Mouse (Mus musculus): Measurements from ENCODE around the gene Ctse. TPM values are rescaled to one million over a fixed set of nuclear protein-coding genes. Genes with fewer than 3 reads are reported as not detected.

Ctse gene
- total and polyA plus RNA-seq, 3 experiments = 55.2 to 92.7 TPM; not detected in 1

GRCm38 (mm10) chr1:131696325-131696724 is 58.2 kb downstream of the Ctse start:
- peaks cover 0 to 8% of the 10 kb centered on the region in 2 experiments; a peak in 2 of 4 replicates for H3K36me3 ChIP-seq (ENCODE audit: control insufficient read depth in 1 of 2, insufficient read depth in 2 of 2, low read length in 2 of 2)
- no peak for DNase-seq (ENCODE audit: low read depth, low spot score)
- H3K4me1 ChIP-seq (ENCODE audit: control insufficient read depth in 1 of 2, insufficient read depth in 2 of 2, low read length in 2 of 2) = peaks cover 0 to 11% of the 10 kb centered on the region in 2 experiments; a peak in 2 of 4 replicates
- peaks cover 0 to 6% of the 10 kb centered on the region in 2 experiments; a peak in 3 of 4 replicates for H3K27me3 ChIP-seq (ENCODE audit: control insufficient read depth in 1 of 2, insufficient read depth in 2 of 2, low read length in 2 of 2)
- H3K79me2 ChIP-seq (ENCODE audit: control insufficient read depth, insufficient read depth, low read length, poor library complexity) = no peaks in the 10 kb centered on the region
- no peak for TF ChIP-seq ZKSCAN1 (IDR thresholded peaks at IDR 0.05; ENCODE audit: low read depth, low read length)
- no peak for TF ChIP-seq HCFC1 (IDR thresholded peaks at IDR 0.05; ENCODE audit: low read depth, low read length)
- no peak for TF ChIP-seq ZNF384 (IDR thresholded peaks at IDR 0.05; ENCODE audit: low read depth, low read length)
- no peak for TF ChIP-seq MYB (IDR thresholded peaks at IDR 0.05; ENCODE audit: low read depth, low read length)
- TF ChIP-seq BHLHE40 (IDR thresholded peaks at IDR 0.05; ENCODE audit: borderline replicate concordance, low read depth, low read length) = no peak
- TF ChIP-seq UBTF (IDR thresholded peaks at IDR 0.05; ENCODE audit: borderline replicate concordance, insufficient read depth, low read depth, low read length) = no peak
- no peak for TF ChIP-seq NELFE (IDR thresholded peaks at IDR 0.05; ENCODE audit: low read depth, low read length)
- no peak for TF ChIP-seq GABPA (IDR thresholded peaks at IDR 0.05; ENCODE audit: low read depth, low read length)
- TF ChIP-seq CHD2 (IDR thresholded peaks at IDR 0.05; ENCODE audit: low read length) = no peak
- TF ChIP-seq SMC3 (IDR thresholded peaks at IDR 0.05; ENCODE audit: low read depth, low read length) = no peak
- TF ChIP-seq SIN3A (IDR thresholded peaks at IDR 0.05; ENCODE audit: low read length) = no peak
- no peak for TF ChIP-seq TCF12 (IDR thresholded peaks at IDR 0.05; ENCODE audit: low read depth, low read length)
- TF ChIP-seq MYC (IDR thresholded peaks at IDR 0.05; ENCODE audit: low read depth, low read length) = no peak
- no peak for TF ChIP-seq POLR2AphosphoS5 (IDR thresholded peaks at IDR 0.05; ENCODE audit: borderline replicate concordance, low read depth, low read length)
- TF ChIP-seq ZC3H11A (IDR thresholded peaks at IDR 0.05; ENCODE audit: low read depth, low read length) = no peak
- TF ChIP-seq MAX (IDR thresholded peaks at IDR 0.05; ENCODE audit: low read length) = no peak
- no peaks in the 10 kb centered on the region for H3K9me3 ChIP-seq (replicated peaks; ENCODE audit: insufficient read depth, low read length)
- H3K27ac ChIP-seq (ENCODE audit: control insufficient read depth, low read depth, low read length) = no peak overlapping the region
- no peak overlapping the region for H3K9ac ChIP-seq (ENCODE audit: control insufficient read depth, low read depth, low read length, poor library complexity, severe bottlenecking)
- H3K4me3 ChIP-seq (ENCODE audit: control insufficient read depth in 1 of 2, insufficient read depth in 1 of 2, low read depth in 2 of 2, low read length in 2 of 2) = no peak overlapping the region

DNA sequence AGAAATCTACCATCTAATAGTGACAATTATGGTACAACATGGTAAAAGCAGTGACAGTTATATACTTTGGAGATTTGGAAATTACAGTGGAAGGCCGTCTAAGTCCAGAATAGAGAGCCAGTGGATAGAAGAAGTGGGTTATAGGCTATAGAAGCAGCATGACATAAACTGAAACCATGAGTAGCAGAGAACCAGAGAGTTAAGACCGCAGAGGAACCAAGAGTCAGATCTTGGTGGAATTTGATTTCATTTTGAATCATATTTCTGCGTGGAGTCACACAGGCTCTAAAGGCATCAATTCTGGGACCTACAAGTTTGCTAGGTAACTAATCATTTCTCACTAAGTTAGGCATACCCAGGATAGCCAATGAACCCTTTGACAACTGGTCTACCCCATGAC is 60.7 kb downstream of the Ctse start:
- H3K9ac ChIP-seq (ENCODE audit: control insufficient read depth, low read depth, low read length, poor library complexity, severe bottlenecking) = no peak overlapping the region
- no peak overlapping the region for H3K27ac ChIP-seq (ENCODE audit: control insufficient read depth, low read depth, low read length)
- peaks cover 4 to 19% of the 10 kb centered on the region in 2 experiments; a peak in 2 of 4 replicates for H3K4me1 ChIP-seq (ENCODE audit: control insufficient read depth in 1 of 2, insufficient read depth in 2 of 2, low read length in 2 of 2)
- H3K4me3 ChIP-seq (ENCODE audit: control insufficient read depth in 1 of 2, insufficient read depth in 1 of 2, low read depth in 2 of 2, low read length in 2 of 2) = no peak overlapping the region
- no peak for DNase-seq (ENCODE audit: low read depth, low spot score)
- no peaks in the 10 kb centered on the region for H3K79me2 ChIP-seq (ENCODE audit: control insufficient read depth, insufficient read depth, low read length, poor library complexity)
- no peak for TF ChIP-seq MYB (IDR thresholded peaks at IDR 0.05; ENCODE audit: low read depth, low read length)
- TF ChIP-seq NRF1 (IDR thresholded peaks at IDR 0.05; ENCODE audit: insufficient read depth, low read depth, low read length, poor library complexity, severe bottlenecking) = no peak
- TF ChIP-seq RCOR1 (IDR thresholded peaks at IDR 0.05; ENCODE audit: low read depth, low read length) = no peak
- no peak for TF ChIP-seq RAD21 (IDR thresholded peaks at IDR 0.05; ENCODE audit: low read depth, low read length)
- TF ChIP-seq UBTF (IDR thresholded peaks at IDR 0.05; ENCODE audit: borderline replicate concordance, insufficient read depth, low read depth, low read length) = no peak
- no peak for TF ChIP-seq GABPA (IDR thresholded peaks at IDR 0.05; ENCODE audit: low read depth, low read length)
- no peaks in the 10 kb centered on the region for H3K9me3 ChIP-seq (replicated peaks; ENCODE audit: insufficient read depth, low read length)
- H3K27me3 ChIP-seq (ENCODE audit: control insufficient read depth in 1 of 2, insufficient read depth in 2 of 2, low read length in 2 of 2) = peaks cover 0 to 6% of the 10 kb centered on the region in 2 experiments; a peak in 3 of 4 replicates
- H3K36me3 ChIP-seq (ENCODE audit: control insufficient read depth in 1 of 2, insufficient read depth in 2 of 2, low read length in 2 of 2) = peaks cover 0 to 8% of the 10 kb centered on the region in 2 experiments; a peak in 2 of 4 replicates

Measured in MEL (cell line).